Mouse (Mus musculus) C2C12 (cell line): ENCODE data around the gene Dsp. TPM values are rescaled to one million over a fixed set of nuclear protein-coding genes. Genes with fewer than 3 reads are reported as not detected.

Experiments used
- H3K27me3 ChIP-seq: one replicate; pipeline ENCODE4 v1.6.1; 2011; ENCODE audit not compliant: control insufficient read depth, insufficient read depth, insufficient read length
- H3K36me3 ChIP-seq: one replicate; pipeline ENCODE4 v1.6.1; 2011; ENCODE audit not compliant: control insufficient read depth, insufficient read depth
- H3K4me3 ChIP-seq: one replicate; pipeline ENCODE4 v1.5.1; 2011; ENCODE audit warnings: mild to moderate bottlenecking, control low read depth; ENCODE audit not compliant: poor library complexity, insufficient read depth, severe bottlenecking
- H3K79me2 ChIP-seq: one replicate; pipeline ENCODE4 v1.6.1; 2011; ENCODE audit not compliant: control insufficient read depth, insufficient read depth
- H3K79me3 ChIP-seq: one replicate; pipeline ENCODE4 v1.6.1; 2011; ENCODE audit warnings: low read depth, control low read depth
- H3ac ChIP-seq: one replicate; pipeline ENCODE3; 2011; ENCODE audit warnings: low read depth; ENCODE audit not compliant: control insufficient read depth, insufficient read length
- CEBPB ChIP-seq: IDR thresholded peaks from one replicate; pipeline ENCODE4 v1.6.1; 2011; ENCODE audit warnings: low read depth, mild to moderate bottlenecking, control low read depth, moderate library complexity
- CTCF ChIP-seq: IDR thresholded peaks from one replicate; pipeline ENCODE4 v1.5.1; 2011; ENCODE audit not compliant: control insufficient read depth, insufficient read depth, insufficient read length
- FOSL1 ChIP-seq: IDR thresholded peaks from one replicate; pipeline ENCODE4 v1.8.0; 2011; ENCODE audit warnings: mild to moderate bottlenecking, low read length; ENCODE audit not compliant: poor library complexity, insufficient read depth, severe bottlenecking
- MAX ChIP-seq: IDR thresholded peaks from one replicate; pipeline ENCODE4 v1.6.1; 2011; ENCODE audit warnings: mild to moderate bottlenecking, control low read depth
- MYOD1 ChIP-seq: IDR thresholded peaks from one replicate; pipeline ENCODE4 v1.6.1; 2011; ENCODE audit warnings: low read depth; ENCODE audit not compliant: control insufficient read depth, insufficient read length
- MYOG ChIP-seq: IDR thresholded peaks from one replicate; pipeline ENCODE4 v1.6.1; 2011; ENCODE audit not compliant: control insufficient read depth, insufficient read length; ENCODE audit errors: extremely low read depth
- USF1 ChIP-seq: IDR thresholded peaks from one replicate; pipeline ENCODE4 v1.6.1; 2011; ENCODE audit warnings: low read depth, mild to moderate bottlenecking, control low read depth, moderate library complexity
- polyA plus RNA-seq: library from polyadenylated mRNA; unstranded; fragments of >200 nt; fragmentation: generic; extraction: Trizol; gene quantifications from one replicate; pipeline ENCODE4 v1.2.1, GENCODE M21; 2012; ENCODE audit warnings: missing spikeins

Gene Dsp
- polyA plus RNA-seq, 1 experiment, result not detected

DNA sequence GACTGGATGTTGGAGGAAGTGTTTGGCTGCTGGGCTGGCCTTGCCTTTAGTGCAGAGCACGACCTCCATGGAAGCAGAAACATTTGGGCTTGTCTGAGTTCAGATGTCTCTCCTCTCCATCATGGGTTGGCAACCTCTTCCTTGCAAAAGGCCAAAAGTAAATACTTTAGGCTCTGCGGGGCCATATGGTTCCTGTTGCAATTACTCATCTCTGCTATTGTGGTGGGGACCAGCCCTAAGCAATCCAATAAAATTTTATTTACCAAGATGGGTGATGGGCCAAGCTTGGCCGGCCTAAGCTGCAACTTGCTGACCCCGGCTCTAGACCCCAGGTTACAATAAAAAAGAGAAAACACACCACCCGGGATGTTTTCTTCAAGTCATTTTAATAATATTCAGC is 97.1 kb downstream of the Dsp start:
- Histone ChIP-seq H3K79me2 (no peaks in the 10 kb centered on the region), H3K27me3 (no peaks in the 10 kb centered on the region), H3K36me3 (no peaks in the 10 kb centered on the region), H3ac (no peak overlapping the region), H3K4me3 (no peak overlapping the region), H3K79me3 (no peaks in the 10 kb centered on the region)
- TF ChIP-seq MAX (no peak), CTCF (no peak), USF1 (no peak), MYOD1 (no peak), FOSL1 (no peak), MYOG (no peak), CEBPB (no peak)

Other genes with a start within 250 kb of the Dsp start
- 70.7 TPM for gene Ssr1, start 157.1 kb upstream of the Dsp start, polyA plus RNA-seq
- 11.8 TPM for gene Riok1, start 114.3 kb upstream of the Dsp start, polyA plus RNA-seq
- gene Cage1, start 114.2 kb upstream of the Dsp start, polyA plus RNA-seq, result 0.09 TPM
- 10.2 TPM for gene Snrnp48, start 53.6 kb downstream of the Dsp start, polyA plus RNA-seq
- gene Bmp6, start 193.8 kb downstream of the Dsp start, polyA plus RNA-seq, result not detected